Mouse (Mus musculus): ENCODE measurements around the gene Fhit. TPM values are rescaled to one million over a fixed set of nuclear protein-coding genes. Genes with fewer than 3 reads are reported as not detected.
A peak's percentile ranks its signal among the peaks of the same experiment; 100 is the strongest.

Gene Fhit
- polyA plus RNA-seq, 1 experiment, result 7.3 TPM

- no peak for DNase-seq (ENCODE audit: extremely low spot score in 1 of 2, low spot score in 1 of 2)
Observed at GRCm38 (mm10) chr14:10534862-10535261, 627.0 kb downstream of the Fhit start.

GRCm38 (mm10) chr14:10531748-10532500 is 629.9 kb downstream of the Fhit start:
- no peak for DNase-seq (ENCODE audit: extremely low spot score in 1 of 2, low spot score in 1 of 2)

GRCm38 (mm10) chr14:10526800-10527199 is 635.0 kb downstream of the Fhit start:
- no peak for DNase-seq (ENCODE audit: extremely low spot score in 1 of 2, low spot score in 1 of 2)

GRCm38 (mm10) chr14:10525786-10526185 is 636.0 kb downstream of the Fhit start:
- no peak for DNase-seq (ENCODE audit: extremely low spot score in 1 of 2, low spot score in 1 of 2)

- DNase-seq (ENCODE audit: extremely low spot score in 1 of 2, low spot score in 1 of 2), result no peak
Observed at GRCm38 (mm10) chr14:10514026-10514425, 647.8 kb downstream of the Fhit start.

GRCm38 (mm10) chr14:10509252-10509651 is 652.6 kb downstream of the Fhit start:
- no peak for DNase-seq (ENCODE audit: extremely low spot score in 1 of 2, low spot score in 1 of 2)

- DNase-seq (ENCODE audit: extremely low spot score in 1 of 2, low spot score in 1 of 2), result no peak
Observed at GRCm38 (mm10) chr14:10507560-10507959, 654.3 kb downstream of the Fhit start.

GRCm38 (mm10) chr14:10485798-10486197 is 676.0 kb downstream of the Fhit start:
- DNase-seq (ENCODE audit: extremely low spot score in 1 of 2, low spot score in 1 of 2), result peak in 1 of 2 experiments; percentile 17

- peak; percentile 9 to 39 for DNase-seq (ENCODE audit: extremely low spot score in 1 of 2, low spot score in 1 of 2)
Observed at GRCm38 (mm10) chr14:10482851-10483613, 678.8 kb downstream of the Fhit start.

- no peak for DNase-seq (ENCODE audit: extremely low spot score in 1 of 2, low spot score in 1 of 2)
Observed at GRCm38 (mm10) chr14:10481370-10481769, 680.5 kb downstream of the Fhit start.

- DNase-seq (ENCODE audit: extremely low spot score in 1 of 2, low spot score in 1 of 2), result no peak
Observed at GRCm38 (mm10) chr14:10480681-10481080, 681.2 kb downstream of the Fhit start.

- peak in 1 of 2 experiments; percentile 4 for DNase-seq (ENCODE audit: extremely low spot score in 1 of 2, low spot score in 1 of 2)
Observed at GRCm38 (mm10) chr14:10453001-10453861, 708.6 kb downstream of the Fhit start.

GRCm38 (mm10) chr14:10452234-10452633 is 709.6 kb downstream of the Fhit start:
- DNase-seq (ENCODE audit: extremely low spot score in 1 of 2, low spot score in 1 of 2), result peak in 1 of 2 experiments; percentile 10

- no peak for DNase-seq (ENCODE audit: extremely low spot score in 1 of 2, low spot score in 1 of 2)
Observed at GRCm38 (mm10) chr14:10445360-10445759, 716.5 kb downstream of the Fhit start.

GRCm38 (mm10) chr14:10439007-10439749 is 722.7 kb downstream of the Fhit start:
- DNase-seq (ENCODE audit: extremely low spot score in 1 of 2, low spot score in 1 of 2), result no peak

GRCm38 (mm10) chr14:10436193-10436592 is 725.6 kb downstream of the Fhit start:
- no peak for DNase-seq (ENCODE audit: extremely low spot score in 1 of 2, low spot score in 1 of 2)

GRCm38 (mm10) chr14:10432502-10432901 is 729.3 kb downstream of the Fhit start:
- no peak for DNase-seq (ENCODE audit: extremely low spot score in 1 of 2, low spot score in 1 of 2)

GRCm38 (mm10) chr14:10430396-10431000 is 731.3 kb downstream of the Fhit start:
- no peak for DNase-seq (ENCODE audit: extremely low spot score in 1 of 2, low spot score in 1 of 2)

GRCm38 (mm10) chr14:10423499-10423898 is 738.3 kb downstream of the Fhit start:
- DNase-seq (ENCODE audit: extremely low spot score in 1 of 2, low spot score in 1 of 2), result no peak

GRCm38 (mm10) chr14:10422261-10422660 is 739.6 kb downstream of the Fhit start:
- DNase-seq (ENCODE audit: extremely low spot score in 1 of 2, low spot score in 1 of 2), result no peak

Measured in frontal cortex, adult 2 months (tissue).